Mouse (Mus musculus) liver, embryonic 13.5 days (tissue): ENCODE measurements around the gene Ccdc114. TPM values are rescaled to one million over a fixed set of nuclear protein-coding genes. Genes with fewer than 3 reads are reported as not detected.

Source experiments
- ATAC-seq: fragments of 200-750 bp; cut with Nextera tagmentation; 2 replicates; pipeline ENCODE4 v1.8.0; 2017; ENCODE audit warnings: low read depth, mild to moderate bottlenecking, moderate number of reproducible peaks, moderate library complexity
- DNase-seq: peaks from one replicate; pipeline ENCODE4 v3.0.0; 2022
- H3K27ac ChIP-seq: fragments of 300-500 bp; sonication (generic); 2 replicates; pipeline ENCODE4 v1.5.1; 2015; ENCODE audit warnings: moderate library complexity, mild to moderate bottlenecking, inconsistent platforms
- H3K27me3 ChIP-seq: fragments of 300-500 bp; sonication (generic); 2 replicates; pipeline ENCODE4 v1.6.1; 2015; ENCODE audit warnings: mild to moderate bottlenecking, inconsistent platforms
- H3K36me3 ChIP-seq: fragments of 300-500 bp; sonication (generic); 2 replicates; pipeline ENCODE4 v1.6.1; 2015; ENCODE audit warnings: mild to moderate bottlenecking, inconsistent platforms
- H3K4me1 ChIP-seq: fragments of 300-500 bp; sonication (generic); replicated peaks from 2 replicates; pipeline ENCODE4 v1.6.1; 2015; ENCODE audit warnings: inconsistent platforms
- H3K4me2 ChIP-seq: fragments of 300-500 bp; sonication (generic); 2 replicates; pipeline ENCODE4 v1.6.1; 2015; ENCODE audit warnings: inconsistent platforms, mild to moderate bottlenecking, moderate library complexity
- H3K4me3 ChIP-seq: fragments of 300-500 bp; sonication (generic); replicated peaks from 2 replicates; pipeline ENCODE4 v1.5.1; 2015; ENCODE audit warnings: mild to moderate bottlenecking, inconsistent platforms
- H3K9ac ChIP-seq: fragments of 300-500 bp; sonication (generic); 2 replicates; pipeline ENCODE4 v1.6.1; 2015; ENCODE audit warnings: mild to moderate bottlenecking, inconsistent platforms
- H3K9me3 ChIP-seq: fragments of 300-500 bp; sonication (generic); replicated peaks from 2 replicates; pipeline ENCODE4 v1.6.1; 2016; ENCODE audit warnings: inconsistent platforms
- WGBS: fragments of 180-500 bp; shearing (Covaris S2); methylation state at CpG from one replicate; pipeline ENCODE4 v1.1.7; 2015; ENCODE audit not compliant: insufficient replicate concordance; 5-methylcytosine and 5-hydroxymethylcytosine counted together
- polyA plus RNA-seq: library from polyadenylated mRNA; unstranded; fragments of >200 nt; fragmentation: Nextera tagmentation; extraction: Ambion mirVana; gene quantifications from 2 replicates; pipeline ENCODE4 v1.2.1, GENCODE M21; 2015

Gene Ccdc114
- polyA plus RNA-seq, 1 experiment from 2014 or later: 1.2 TPM

GRCm38 (mm10) chr7:45988344-45988743, 64.5 kb downstream of the Ccdc114 start:
- 60% methylated on average over 1 of the region's 1 CpGs for WGBS
- H3K4me2 ChIP-seq: no peak overlapping the region
- no peaks in the 10 kb centered on the region for H3K27me3 ChIP-seq
- H3K27ac ChIP-seq: no peak overlapping the region
- H3K9ac ChIP-seq: no peak overlapping the region
- H3K9me3 ChIP-seq: no peaks in the 10 kb centered on the region
- no peak for DNase-seq
- H3K4me1 ChIP-seq: no peaks in the 10 kb centered on the region
- H3K36me3 ChIP-seq: no peaks in the 10 kb centered on the region
- ATAC-seq: no peak
- no peak overlapping the region for H3K4me3 ChIP-seq

- Histone ChIP-seq H3K9me3 (no peaks in the 10 kb centered on the region), H3K4me3 (no peak overlapping the region), H3K9ac (no peak overlapping the region), H3K27me3 (no peaks in the 10 kb centered on the region), H3K27ac (no peak overlapping the region), H3K4me2 (no peak overlapping the region), H3K36me3 (no peaks in the 10 kb centered on the region), H3K4me1 (no peaks in the 10 kb centered on the region)
- 51% methylated on average over 8 of the region's 8 CpGs for WGBS
- ATAC-seq: no peak
- no peak for DNase-seq
These were observed 68.6 kb downstream of the Ccdc114 start for GRCm38 (mm10) chr7:45992470-45992869.

Other genes starting within 250 kb of the Ccdc114 start
- gene Ntn5, start 240.1 kb upstream of the Ccdc114 start, polyA plus RNA-seq: not detected in 2 replicates
- gene Sec1, start 229.7 kb upstream of the Ccdc114 start, polyA plus RNA-seq: 0.07 TPM in 1 of 2 replicates, not detected in the other
- gene Car11, start 224.2 kb upstream of the Ccdc114 start, polyA plus RNA-seq: 0.34 and 0.44 TPM in 2 replicates
- gene Dbp, start 219.0 kb upstream of the Ccdc114 start, polyA plus RNA-seq: 0.43 and 0.64 TPM in 2 replicates
- gene Rpl18, start 208.6 kb upstream of the Ccdc114 start, polyA plus RNA-seq: 761 and 840 TPM in 2 replicates
- 11.4 and 11.7 TPM in 2 replicates for gene Sphk2, start 206.1 kb upstream of the Ccdc114 start, polyA plus RNA-seq
- gene Fam83e, start 202.9 kb upstream of the Ccdc114 start, polyA plus RNA-seq: 0.37 and 0.47 TPM in 2 replicates
- not detected in 2 replicates for gene Spaca4, start 198.3 kb upstream of the Ccdc114 start, polyA plus RNA-seq
- gene Lmtk3, start 140.3 kb upstream of the Ccdc114 start, polyA plus RNA-seq: not detected in 2 replicates
- 0.45 and 0.68 TPM in 2 replicates for gene Sult2b1, start 139.4 kb upstream of the Ccdc114 start, polyA plus RNA-seq
- 36.1 and 36.6 TPM in 2 replicates for gene Cyth2, start 109.5 kb upstream of the Ccdc114 start, polyA plus RNA-seq
- gene Kcnj14, start 99.3 kb upstream of the Ccdc114 start, polyA plus RNA-seq: 0.12 and 0.23 TPM in 2 replicates
- gene Grwd1, start 93.1 kb upstream of the Ccdc114 start, polyA plus RNA-seq: 48.4 and 49.2 TPM in 2 replicates
- 22.9 and 23.8 TPM in 2 replicates for gene Kdelr1, start 51.3 kb upstream of the Ccdc114 start, polyA plus RNA-seq
- 0.07 TPM in 2 replicates for gene Grin2d, start 45.7 kb upstream of the Ccdc114 start, polyA plus RNA-seq
- gene Syngr4, start 27.4 kb upstream of the Ccdc114 start, polyA plus RNA-seq: 0.76 and 0.86 TPM in 2 replicates
- 3.6 and 3.8 TPM in 2 replicates for gene Tmem143, start 27.1 kb upstream of the Ccdc114 start, polyA plus RNA-seq
- gene Emp3, start 2.7 kb upstream of the Ccdc114 start, polyA plus RNA-seq: 49.0 and 61.6 TPM in 2 replicates
- gene Abcc6, start 106.2 kb downstream of the Ccdc114 start, polyA plus RNA-seq: 4.5 and 4.8 TPM in 2 replicates
- 30.8 and 34.2 TPM in 2 replicates for gene Nomo1, start 109.6 kb downstream of the Ccdc114 start, polyA plus RNA-seq
- gene Kcnj11, start 176.7 kb downstream of the Ccdc114 start, polyA plus RNA-seq: 0.13 TPM in 1 of 2 replicates, not detected in the other